Comparison of ENCODE assay signal across 26 mouse cellular contexts in genomic region chr13:101407633-101408032, GRCm38 (mm10).
DNase-seq lines count a peak whose midpoint lies in the region; TF ChIP-seq lines count a peak whose summit lies in the region.
"Had no signal": no experiment of that assay in that cellular context is flagged by ENCODE, and none has a peak within 500 bp of the region (broad histone marks: within the 10 kb centered on the region; RNA-seq: fewer than 3 reads in every experiment).

No protein-coding gene starts in this region.

- DNase-seq in layer of hippocampus, adult 18-20 months (ENCODE audit: low spot score in 2 of 2), result peak; percentile 11 to 30
- no peak for DNase-seq in layer of hippocampus, adult 11-12 months (ENCODE audit: low spot score)
- peak; percentile 85 for DNase-seq in cerebellum, adult 11 months
- DNase-seq in cerebellum, adult 2 months, result peak; percentile 87 to 97
- peak; percentile 67 to 83 for DNase-seq in cerebellum, postnatal 14 days
- DNase-seq in spleen, postnatal 10 days (ENCODE audit: low spot score in 2 of 2), result no peak
- no peak for DNase-seq in MN1 (ENCODE audit: low spot score)
- DNase-seq: forebrain, postnatal 0 days; gastrocnemius, postnatal 10 days; heart, postnatal 36 days; kidney, postnatal 14 days; lung, embryonic 14.5 days; lung, postnatal 14 days; midbrain, embryonic 14.5 days; right cerebral cortex, postnatal 4 days; thymus, adult 2 months; thymus, postnatal 36 days had no signal

- H3K4me3 ChIP-seq in cerebellum, adult 2 months (replicated peaks; ENCODE audit: insufficient read depth, low read depth, low read length), result no peak overlapping the region
- H3K4me3 ChIP-seq: embryonic facial prominence, embryonic 10.5 days; embryonic facial prominence, embryonic 15.5 days; forebrain, embryonic 12.5 days; heart, embryonic 10.5 days; hindbrain, embryonic 13.5 days; layer of hippocampus, adult 2 months; limb, embryonic 12.5 days; liver, embryonic 15.5 days; neural tube, embryonic 12.5 days had no signal

- 8% methylated on average over 1 of the region's 1 CpGs for WGBS in cerebellum, adult 2 months

- no peak for TF ChIP-seq CTCF in cerebellum, adult 2 months (IDR thresholded peaks at IDR 0.05; ENCODE audit: borderline replicate concordance, insufficient read depth, low read depth, low read length)

- TF ChIP-seq POLR2A in cerebellum, adult 2 months (IDR thresholded peaks at IDR 0.05; ENCODE audit: borderline replicate concordance, insufficient read depth, low read length), result no peak

- peaks cover 2% of the 10 kb centered on the region; the same call in 1 of the 2 replicates for H3K4me1 ChIP-seq in cerebellum, adult 2 months (ENCODE audit: control insufficient read depth, insufficient read depth, low read length)
- H3K4me1 ChIP-seq: embryonic facial prominence, embryonic 10.5 days; embryonic facial prominence, embryonic 15.5 days; forebrain, embryonic 12.5 days; heart, embryonic 10.5 days; hindbrain, embryonic 13.5 days; limb, embryonic 12.5 days; liver, embryonic 15.5 days; neural tube, embryonic 12.5 days had no signal

- peak overlapping the region; percentile 49; the same call in 1 of the 2 replicates for H3K27ac ChIP-seq in cerebellum, adult 2 months (ENCODE audit: insufficient read depth, low read length)
- H3K27ac ChIP-seq: embryonic facial prominence, embryonic 10.5 days; embryonic facial prominence, embryonic 15.5 days; forebrain, embryonic 12.5 days; heart, embryonic 10.5 days; hindbrain, embryonic 13.5 days; layer of hippocampus, adult 2 months; limb, embryonic 12.5 days; liver, embryonic 15.5 days; neural tube, embryonic 12.5 days had no signal

- H3K27me3 ChIP-seq in cerebellum, adult 2 months (ENCODE audit: control insufficient read depth, insufficient read depth, low read length), result no peaks in the 10 kb centered on the region
- H3K27me3 ChIP-seq: embryonic facial prominence, embryonic 15.5 days; forebrain, embryonic 12.5 days; hindbrain, embryonic 13.5 days; limb, embryonic 12.5 days; liver, embryonic 15.5 days; neural tube, embryonic 12.5 days had no signal

Comparison
In these comparisons a context has a peak if more than half of its experiments do, and no peak if none do; other contexts are left out.
1. DNase-seq: peak in layer of hippocampus, adult 18-20 months (2 of 2), cerebellum, adult 11 months (single experiment), cerebellum, adult 2 months (2 of 2) and cerebellum, postnatal 14 days (2 of 2); none in layer of hippocampus, adult 11-12 months (single experiment), spleen, postnatal 10 days (0 of 2) and MN1 (single experiment).